Mouse (Mus musculus) MEL-GATA-1-ER (cell line): ENCODE data around the gene Ptpre.
A peak's percentile ranks its signal among the peaks of the same experiment; 100 is the strongest.
"Not testable (repeated sequence)": the region's sequence is repeated elsewhere in the genome, so short reads cannot be mapped to it uniquely, and the experiment has no call there.

Experiments used
- DNase-seq: peaks from one replicate; pipeline ENCODE4 v3.0.0-alpha.2; 2012; ENCODE audit warnings: low read depth; ENCODE audit errors: extremely low read depth

The Ptpre gene

DNA sequence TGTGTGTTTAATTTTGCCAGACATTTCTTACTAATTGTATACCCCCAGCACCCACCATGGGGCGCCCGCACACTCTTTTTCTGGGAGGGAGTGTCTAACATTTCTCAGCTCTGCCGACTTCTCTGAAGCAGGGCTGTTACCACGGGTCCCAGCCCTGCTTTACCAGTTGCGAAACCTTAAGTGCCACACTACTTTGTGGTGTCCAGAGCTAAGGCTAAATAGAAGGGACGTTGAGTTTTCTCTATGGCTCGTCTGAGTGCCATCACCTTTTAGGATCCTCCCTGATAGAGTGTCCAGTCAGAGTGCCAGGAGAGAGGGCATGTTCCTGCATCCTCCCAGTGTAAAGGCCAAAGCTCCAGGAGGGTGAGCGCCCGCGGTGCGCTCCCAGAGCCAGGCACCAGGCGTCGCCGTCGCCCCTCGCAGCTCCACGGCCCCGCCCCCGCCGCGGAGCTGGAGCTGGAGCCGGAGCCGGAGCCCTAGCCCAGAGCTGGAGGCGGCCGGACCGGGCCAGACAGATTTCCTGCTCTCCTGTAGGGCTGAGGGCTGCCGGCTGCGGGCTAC, at the start of gene Ptpre:
Ptpre (plus strand) TSS at position 141 of the 561 bp plus-strand sequence.
- DNase-seq = peak; percentile 74

GRCm38 (mm10) chr7:135488214-135488810, 49.0 kb upstream of the Ptpre start:
- no peak for DNase-seq

DNA sequence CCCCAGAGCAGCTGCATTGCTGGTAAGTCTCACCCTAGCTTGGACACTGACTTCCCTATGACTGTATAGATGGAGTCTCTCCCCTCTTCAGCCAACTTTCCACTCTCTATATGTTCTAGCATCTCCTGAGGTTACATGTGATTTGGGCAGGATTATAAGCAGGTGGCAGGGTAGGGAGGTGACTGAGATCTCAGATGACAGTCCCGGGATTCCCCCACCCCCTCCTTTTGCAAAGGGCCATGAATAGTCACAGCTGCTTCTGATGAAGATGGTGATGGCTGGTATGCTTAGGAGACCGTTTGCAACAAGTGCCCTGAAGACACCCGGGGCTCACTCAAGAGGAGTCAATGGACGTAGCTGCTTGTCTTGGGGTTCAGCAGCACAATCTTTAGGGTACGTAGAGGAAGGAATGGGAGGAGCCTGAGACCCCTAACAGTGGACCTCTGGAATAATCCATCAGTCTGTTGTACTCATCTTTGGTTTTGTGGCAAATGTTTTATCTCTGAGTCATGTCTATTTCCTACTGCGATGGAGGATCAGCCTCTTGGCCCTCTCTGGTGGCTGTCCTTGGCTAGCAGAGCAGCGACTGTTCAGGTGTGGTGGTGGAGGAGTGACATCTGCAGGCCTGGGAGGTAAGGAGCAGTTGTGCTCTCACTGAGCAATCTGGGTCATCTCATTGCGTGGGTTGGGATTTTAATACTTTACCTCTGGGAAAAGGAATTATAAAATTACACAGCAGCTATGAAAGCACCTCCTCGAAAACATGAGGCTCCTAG, 47.4 kb upstream of the Ptpre start:
- DNase-seq = no peak

- no peak for DNase-seq
Measured at GRCm38 (mm10) chr7:135490500-135490886, 46.8 kb upstream of the Ptpre start.

- no peak for DNase-seq
Measured at GRCm38 (mm10) chr7:135495303-135495702, 42.0 kb upstream of the Ptpre start.

DNA sequence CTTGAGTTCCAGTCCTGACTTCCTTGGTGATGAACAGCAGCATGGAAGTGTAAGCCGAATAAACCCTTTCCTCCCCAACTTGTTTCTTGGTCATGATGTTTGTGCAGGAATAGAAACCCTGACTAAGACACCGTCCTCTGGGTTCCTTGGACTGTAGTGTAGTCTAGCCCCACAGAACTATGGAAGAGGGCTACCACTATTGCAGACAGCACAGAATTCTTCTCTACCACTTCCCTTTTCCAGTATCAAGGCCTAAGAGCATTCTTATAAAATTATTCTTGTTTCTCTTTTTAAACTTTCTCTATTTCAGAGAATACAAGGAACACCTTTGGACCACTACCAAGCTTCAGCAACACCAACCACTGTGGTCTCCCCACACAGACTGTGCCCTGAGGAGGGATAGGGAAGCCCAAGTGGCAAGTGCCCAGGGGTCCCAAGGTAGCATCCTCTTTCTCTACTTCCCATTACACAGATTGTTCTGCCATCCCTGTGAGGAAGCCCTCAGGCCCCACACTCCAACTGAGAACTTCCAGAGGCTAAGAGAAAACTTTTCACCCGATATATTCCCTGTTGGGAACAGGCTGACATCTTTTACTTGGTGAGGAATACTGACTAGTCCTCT, 38.6 kb upstream of the Ptpre start:
- DNase-seq = no peak

DNA sequence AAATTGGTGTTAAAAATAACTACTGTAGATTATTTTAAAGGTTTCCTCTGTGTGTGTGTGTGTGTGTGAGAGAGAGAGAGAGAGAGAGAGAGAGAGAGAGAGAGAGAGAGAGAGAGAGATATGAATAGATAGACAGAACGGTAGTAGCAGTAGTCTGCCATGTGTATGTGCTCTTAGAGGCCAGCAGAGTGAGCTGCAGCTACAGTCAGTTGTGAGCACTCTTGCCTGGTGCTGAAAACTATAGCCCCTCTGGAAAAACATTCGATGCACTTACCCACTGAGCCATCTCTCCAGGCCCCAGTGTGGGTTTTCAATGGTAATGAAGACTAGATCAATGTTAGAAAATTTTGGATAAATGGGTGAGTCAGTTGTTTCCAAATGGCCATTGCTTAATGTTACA, 37.9 kb upstream of the Ptpre start:
- DNase-seq = no peak

GRCm38 (mm10) chr7:135506506-135506905, 30.8 kb upstream of the Ptpre start:
- not testable (repeated sequence) for DNase-seq

GRCm38 (mm10) chr7:135508602-135509001, 28.7 kb upstream of the Ptpre start:
- no peak for DNase-seq

- DNase-seq = no peak
Measured at GRCm38 (mm10) chr7:135509272-135509671, 28.0 kb upstream of the Ptpre start.

GRCm38 (mm10) chr7:135510431-135510830, 26.9 kb upstream of the Ptpre start:
- DNase-seq = no peak

DNA sequence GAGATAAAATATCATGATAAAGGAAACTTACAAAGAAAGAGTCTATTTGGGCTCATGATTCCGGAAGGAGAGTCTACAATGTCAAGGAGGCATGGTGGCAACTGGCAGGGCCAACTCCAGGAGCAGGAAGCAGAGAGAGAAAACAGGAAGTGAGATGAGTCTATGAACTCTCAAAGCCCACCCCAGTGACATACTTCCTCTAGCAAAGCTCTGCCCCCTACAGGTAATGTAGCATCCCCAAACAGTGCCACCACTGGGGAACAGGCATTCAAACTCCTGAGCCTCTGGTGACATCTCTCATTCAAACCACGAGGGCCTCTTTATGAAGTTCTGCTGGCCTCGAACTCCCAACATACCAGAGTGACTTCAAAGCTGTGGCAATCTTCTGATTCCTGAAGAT, 25.6 kb upstream of the Ptpre start:
- DNase-seq = no peak

GRCm38 (mm10) chr7:135517191-135517590, 20.1 kb upstream of the Ptpre start:
- no peak for DNase-seq

DNA sequence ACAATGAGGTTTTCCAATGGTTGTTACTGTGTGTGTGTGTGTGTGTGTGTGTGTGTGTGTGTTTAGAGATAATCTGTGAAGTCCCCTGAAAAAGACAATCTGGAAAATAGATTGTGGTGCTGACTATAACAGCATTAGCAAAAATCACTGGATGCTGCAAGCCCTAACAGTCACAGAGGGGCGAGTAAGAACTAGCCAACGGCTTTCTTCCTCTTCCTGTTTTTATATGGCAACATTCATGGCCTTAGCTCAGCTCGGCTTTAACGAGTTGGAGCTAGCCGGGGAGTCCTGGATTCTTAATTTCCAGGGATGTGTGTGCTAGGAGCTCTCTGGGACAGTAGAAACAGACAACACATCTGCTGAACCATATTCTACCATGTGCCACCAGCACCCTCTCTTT, 17.0 kb upstream of the Ptpre start:
- no peak for DNase-seq

DNA sequence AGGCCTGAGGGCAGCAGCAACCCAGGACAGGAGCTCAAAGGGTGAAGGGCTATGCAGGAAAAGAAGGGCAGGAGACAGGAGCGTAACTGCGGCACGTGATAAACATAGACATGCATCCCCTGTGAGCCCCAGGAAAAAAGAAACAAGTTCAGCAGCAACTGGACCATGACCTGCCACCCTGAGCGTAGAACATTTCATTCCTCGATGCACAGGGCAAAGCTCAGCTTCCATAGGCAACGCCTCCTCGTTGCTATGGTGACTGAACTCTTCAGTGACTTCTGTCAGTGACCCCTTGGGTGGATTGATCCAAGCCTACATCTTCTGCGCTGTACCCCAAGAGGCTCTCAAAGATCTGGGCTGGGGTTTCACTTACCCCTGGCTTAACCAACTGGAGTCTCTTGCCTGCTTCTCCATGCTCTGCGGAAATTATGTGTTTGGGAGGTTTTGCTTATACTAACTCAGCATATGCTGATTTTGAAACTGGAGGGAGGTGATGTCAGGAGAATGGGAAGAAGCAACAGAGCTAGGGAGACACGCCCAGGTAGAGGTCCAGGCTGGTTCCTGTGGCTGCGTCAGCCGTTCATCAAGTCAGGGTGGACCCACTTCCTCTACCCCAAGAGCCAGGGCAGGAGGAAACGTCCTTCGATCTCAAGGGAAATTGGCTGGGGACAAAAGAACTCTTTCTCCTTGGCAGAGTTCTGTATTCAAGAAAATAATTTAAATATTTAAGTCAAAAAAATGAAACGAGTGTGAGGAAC, 15.3 kb upstream of the Ptpre start:
- DNase-seq = no peak

- DNase-seq = no peak
Measured at GRCm38 (mm10) chr7:135523981-135524380, 13.3 kb upstream of the Ptpre start.

GRCm38 (mm10) chr7:135524424-135524967, 12.8 kb upstream of the Ptpre start:
- no peak for DNase-seq

DNA sequence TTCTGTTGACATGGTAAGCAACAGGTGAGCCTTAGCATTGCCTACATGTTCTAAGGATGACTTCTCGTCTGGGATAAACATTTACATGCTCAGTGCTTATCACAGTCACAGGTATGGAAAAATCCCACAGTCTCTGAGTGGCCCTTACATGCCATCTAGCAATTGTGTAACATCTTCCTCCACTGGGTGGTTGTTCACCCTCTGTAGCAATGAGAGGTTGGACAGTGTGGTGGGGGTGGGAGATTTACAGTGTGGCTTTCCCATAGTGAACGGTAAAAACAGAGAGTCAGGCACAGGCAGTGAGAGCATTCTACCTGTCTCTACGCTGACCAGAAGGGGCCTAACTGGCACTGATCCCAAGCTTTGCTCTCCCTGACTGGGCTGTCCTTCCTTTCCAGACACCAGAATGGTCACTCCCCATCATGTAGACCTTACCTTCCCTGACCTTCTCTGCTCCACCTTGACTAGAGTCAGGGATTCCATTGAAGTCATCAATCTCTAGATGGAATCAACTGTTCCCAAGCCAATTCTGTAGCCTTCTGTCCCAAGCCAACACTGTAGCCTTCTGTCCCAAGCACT, 10.6 kb upstream of the Ptpre start:
- DNase-seq = no peak

- DNase-seq = peak; percentile 49
Measured at GRCm38 (mm10) chr7:135527169-135527568, 10.1 kb upstream of the Ptpre start.

GRCm38 (mm10) chr7:135528515-135528914, 8.8 kb upstream of the Ptpre start, which contains the start of gene Clrn3:
Gene Clrn3, minus strand, starts transcription at chr7:135528654.
- DNase-seq = no peak

- DNase-seq = no peak
Measured at GRCm38 (mm10) chr7:135529068-135529467, 8.2 kb upstream of the Ptpre start.
